Mouse (Mus musculus) heart, embryonic 12.5 days (tissue): ENCODE results near the gene Gpx6. TPM values are rescaled to one million over a fixed set of nuclear protein-coding genes. Genes with fewer than 3 reads are reported as not detected.

ENCODE experiments used
- ATAC-seq: fragments of 200-750 bp; cut with Nextera tagmentation; 2 replicates; pipeline ENCODE4 v1.8.0; 2017; ENCODE audit warnings: moderate TSS enrichment, moderate library complexity; ENCODE audit not compliant: insufficient number of reproducible peaks, low FRiP score
- H3K27ac ChIP-seq: fragments of 300-500 bp; sonication (generic); 2 replicates; pipeline ENCODE4 v1.5.1; 2016; ENCODE audit warnings: mild to moderate bottlenecking, moderate library complexity; ENCODE audit not compliant: poor library complexity, severe bottlenecking
- H3K27me3 ChIP-seq: fragments of 300-500 bp; sonication (generic); replicated peaks from 2 replicates; pipeline ENCODE4 v1.6.1; 2016; ENCODE audit warnings: mild to moderate bottlenecking, moderate library complexity
- H3K36me3 ChIP-seq: fragments of 300-500 bp; sonication (generic); 2 replicates; pipeline ENCODE4 v1.6.1; 2016; ENCODE audit warnings: mild to moderate bottlenecking, moderate library complexity
- H3K4me1 ChIP-seq: fragments of 300-500 bp; sonication (generic); replicated peaks from 2 replicates; pipeline ENCODE4 v1.6.1; 2016; ENCODE audit warnings: mild to moderate bottlenecking
- H3K4me2 ChIP-seq: fragments of 300-500 bp; sonication (generic); 2 replicates; pipeline ENCODE4 v1.6.1; 2016; ENCODE audit warnings: mild to moderate bottlenecking, moderate library complexity
- H3K4me3 ChIP-seq: fragments of 300-500 bp; sonication (generic); 2 replicates; pipeline ENCODE4 v1.5.1; 2016; ENCODE audit warnings: mild to moderate bottlenecking
- H3K9ac ChIP-seq: fragments of 300-500 bp; sonication (generic); 2 replicates; pipeline ENCODE4 v1.6.1; 2016; ENCODE audit warnings: mild to moderate bottlenecking, moderate library complexity
- H3K9me3 ChIP-seq: fragments of 300-500 bp; sonication (generic); replicated peaks from 2 replicates; pipeline ENCODE4 v1.6.1; 2016; ENCODE audit warnings: mild to moderate bottlenecking, moderate library complexity
- WGBS: fragments of 180-500 bp; shearing (Covaris S2); methylation state at CpG from one replicate; pipeline ENCODE4 v1.1.7; 2016; 5-methylcytosine and 5-hydroxymethylcytosine counted together
- polyA plus RNA-seq: library from polyadenylated mRNA; unstranded; fragments of >200 nt; fragmentation: Nextera tagmentation; extraction: Ambion mirVana; gene quantifications from 2 replicates; pipeline ENCODE4 v1.2.1, GENCODE M21; 2016

Gpx6 gene
- polyA plus RNA-seq, 1 experiment from 2014 or later = not detected

DNA sequence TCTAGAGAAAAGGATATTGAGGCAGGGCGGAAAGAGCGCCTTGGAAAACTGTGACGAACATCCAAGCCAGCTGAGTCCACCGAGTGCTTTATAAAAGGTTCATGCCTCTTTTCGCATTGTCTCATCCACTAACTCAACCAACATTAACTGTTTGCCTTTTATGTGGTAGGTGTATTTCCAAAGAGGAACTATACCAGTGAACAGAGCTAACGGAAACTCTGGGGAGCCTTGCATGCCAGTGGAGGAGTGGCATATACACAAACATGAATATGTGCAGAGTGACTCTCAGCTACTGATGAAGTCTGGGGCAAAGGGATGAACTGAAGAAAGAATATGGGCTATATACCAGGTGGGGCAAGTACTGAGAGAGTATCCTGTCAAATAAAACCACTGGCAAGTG, 11.5 kb downstream of the Gpx6 start:
- Histone ChIP-seq H3K4me2 (peak overlapping the region; percentile 49), H3K36me3 (no peaks in the 10 kb centered on the region), H3K27me3 (no peaks in the 10 kb centered on the region), H3K27ac (no peak overlapping the region), H3K4me1 (peaks cover 3% of the 10 kb centered on the region; the same call in 1 of the 2 replicates), H3K4me3 (peak overlapping the region; percentile 32; the same call in 1 of the 2 replicates), H3K9ac (no peak overlapping the region), H3K9me3 (no peaks in the 10 kb centered on the region)
- no peak for ATAC-seq
- WGBS = 60% methylated on average over 6 of the region's 6 CpGs

DNA sequence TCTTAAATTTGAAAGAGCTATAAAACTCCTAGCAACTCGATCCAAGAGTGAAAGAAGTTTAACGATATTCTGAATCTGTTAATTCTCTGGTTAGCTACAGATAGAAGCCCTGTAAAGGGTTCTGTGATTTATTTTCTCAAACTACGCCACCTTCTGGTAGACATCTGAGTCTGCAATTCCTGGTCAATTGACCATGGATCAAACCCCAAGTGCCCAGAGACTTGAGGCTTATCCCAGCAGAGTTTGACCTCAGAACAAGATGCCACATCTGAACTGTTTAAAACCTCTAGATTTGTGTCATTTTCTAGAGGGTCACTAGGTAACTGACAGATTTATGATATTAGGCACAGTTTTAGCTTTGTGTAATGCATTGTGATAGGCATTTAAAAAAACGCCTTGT, 14.3 kb downstream of the Gpx6 start:
- Histone ChIP-seq H3K27ac (no peak overlapping the region), H3K4me3 (peak overlapping the region; percentile 65), H3K4me2 (peak overlapping the region; percentile 71), H3K4me1 (peaks cover 3% of the 10 kb centered on the region; the same call in 1 of the 2 replicates), H3K9ac (no peak overlapping the region), H3K9me3 (no peaks in the 10 kb centered on the region), H3K27me3 (no peaks in the 10 kb centered on the region), H3K36me3 (no peaks in the 10 kb centered on the region)
- 5% methylated on average over 4 of the region's 4 CpGs for WGBS
- no peak for ATAC-seq

DNA sequence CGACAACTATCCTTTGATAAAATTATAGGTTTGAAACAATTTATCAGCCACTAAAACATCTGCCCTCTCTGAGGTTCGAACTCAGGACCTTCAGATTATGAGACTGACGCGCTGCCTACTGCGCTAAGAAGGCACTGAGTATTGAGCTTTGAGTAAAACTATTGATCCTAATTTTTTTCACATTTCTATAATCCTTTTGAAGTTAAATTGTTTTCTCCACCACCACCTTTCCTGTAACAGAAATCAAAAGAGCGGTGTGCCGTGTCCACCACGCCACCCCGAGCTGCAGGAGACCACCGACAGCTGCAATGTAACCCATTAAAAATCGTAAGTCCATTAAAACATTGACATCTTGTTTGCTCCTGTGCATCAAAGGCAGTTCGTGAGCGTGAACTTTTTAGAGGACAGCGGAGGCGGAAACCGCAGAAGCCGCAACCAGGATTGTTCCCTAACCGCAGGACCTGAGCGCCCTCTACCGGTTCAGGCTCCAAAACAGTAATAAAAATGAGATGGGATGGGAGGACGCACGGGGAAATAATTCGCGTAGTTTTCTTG, 14.8 kb downstream of the Gpx6 start:
- H3K9ac ChIP-seq = peak overlapping the region; percentile 69
- ATAC-seq = peak; percentile 59; the same call in 1 of the 2 replicates
- no peak overlapping the region for H3K27ac ChIP-seq

DNA sequence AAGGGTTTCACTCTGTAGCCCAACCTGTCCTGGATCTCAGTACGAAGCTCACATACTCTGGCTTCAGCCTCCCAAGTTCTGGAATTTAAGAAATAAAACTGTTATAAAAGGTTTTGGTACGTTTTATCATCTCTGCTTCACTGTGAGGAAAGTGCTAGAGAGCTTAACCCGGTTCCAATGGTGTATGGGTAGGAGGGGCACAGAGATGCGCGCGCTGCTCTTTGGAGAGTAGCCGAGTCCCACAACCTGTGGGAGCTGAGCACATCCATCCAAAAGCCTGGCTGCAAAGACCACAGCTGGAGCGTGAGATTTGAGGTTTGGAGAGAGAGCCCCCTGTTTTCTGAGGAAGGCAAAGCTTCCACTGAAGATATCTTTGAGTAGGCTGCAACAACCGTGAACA, 15.5 kb downstream of the Gpx6 start:
- Histone ChIP-seq H3K4me3 (peak overlapping the region; percentile 65), H3K27me3 (no peaks in the 10 kb centered on the region), H3K9ac (peak overlapping the region; percentile 69; the same call in 1 of the 2 replicates), H3K36me3 (no peaks in the 10 kb centered on the region), H3K4me1 (no peaks in the 10 kb centered on the region; the same call in 1 of the 2 replicates), H3K4me2 (peak overlapping the region; percentile 71), H3K9me3 (no peaks in the 10 kb centered on the region), H3K27ac (no peak overlapping the region)
- no peak for ATAC-seq
- under 1% methylated on average over 9 of the region's 9 CpGs for WGBS

More for the DNA sequence above, 14.8 kb downstream of the Gpx6 start:
- Histone ChIP-seq H3K4me1 (peaks cover 3% of the 10 kb centered on the region; the same call in 1 of the 2 replicates), H3K4me2 (peak overlapping the region; percentile 71), H3K27me3 (no peaks in the 10 kb centered on the region), H3K36me3 (no peaks in the 10 kb centered on the region), H3K4me3 (peak overlapping the region; percentile 65), H3K9me3 (no peaks in the 10 kb centered on the region)
- WGBS = under 1% methylated on average over 24 of the region's 24 CpGs

DNA sequence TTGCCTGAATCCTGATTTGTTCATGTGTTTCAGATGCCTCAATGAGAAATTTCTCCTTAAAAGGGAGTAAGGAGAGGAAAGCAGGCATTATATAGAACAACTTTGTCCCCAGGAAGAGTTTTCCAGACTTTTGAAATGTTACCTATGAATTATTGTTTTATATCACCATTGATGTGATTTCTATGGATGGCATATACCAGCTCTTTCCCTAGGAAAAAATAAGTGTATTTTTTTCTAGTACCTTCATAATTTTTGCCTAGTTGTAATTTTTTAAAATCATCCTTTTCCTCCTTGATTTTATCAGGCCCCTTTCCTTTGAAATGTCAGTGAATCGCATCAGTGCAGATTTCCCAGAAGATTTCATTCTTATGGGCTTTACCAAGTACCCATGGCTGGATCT, 34.7 kb downstream of the Gpx6 start, which contains the start of gene Olfr1367:
Gene Olfr1367 (plus strand): TSS at position 301 of the 400 bp plus-strand sequence.
- ATAC-seq = no peak
- Histone ChIP-seq H3K36me3 (no peaks in the 10 kb centered on the region), H3K27me3 (no peaks in the 10 kb centered on the region), H3K4me2 (no peak within 1 kb of the TSS), H3K4me1 (no peaks in the 10 kb centered on the region), H3K9me3 (no peaks in the 10 kb centered on the region), H3K27ac (no peak within 1 kb of the TSS), H3K9ac (no peak within 1 kb of the TSS), H3K4me3 (no peak within 1 kb of the TSS)
- 79% methylated on average over 1 of the region's 1 CpGs for WGBS

DNA sequence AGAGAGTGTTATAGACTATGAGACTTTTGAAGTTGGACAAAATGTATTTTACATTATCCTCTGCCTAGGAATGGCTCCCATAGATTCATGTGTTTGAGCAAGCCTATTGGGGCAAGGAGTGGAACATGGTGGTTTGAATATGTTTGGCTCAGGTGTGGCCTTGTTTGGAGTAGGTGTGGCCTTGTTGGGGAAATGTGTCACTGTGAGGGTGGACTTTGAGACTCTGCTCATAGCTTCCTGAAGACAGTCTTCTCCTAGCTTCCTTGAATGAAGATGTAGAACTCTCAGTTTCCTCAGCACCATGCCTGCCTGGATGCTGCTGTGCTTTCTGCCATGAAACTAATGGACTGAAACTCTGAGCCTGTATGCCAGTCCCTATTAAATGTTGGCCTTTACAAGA, 38.7 kb downstream of the Gpx6 start:
- Histone ChIP-seq H3K4me1 (no peaks in the 10 kb centered on the region; the same call in 1 of the 2 replicates), H3K27me3 (no peaks in the 10 kb centered on the region), H3K4me3 (no peak overlapping the region), H3K9me3 (no peaks in the 10 kb centered on the region), H3K27ac (no peak overlapping the region), H3K9ac (no peak overlapping the region), H3K36me3 (no peaks in the 10 kb centered on the region), H3K4me2 (no peak overlapping the region)
- ATAC-seq = no peak

GRCm38 (mm10) chr13:21362621-21363248, 50.8 kb downstream of the Gpx6 start, which contains the start of gene Zscan12:
Zscan12 (plus strand) TSS chr13:21362820.
- Histone ChIP-seq H3K9ac (peak within 1 kb of the TSS; percentile 81), H3K4me3 (peak within 1 kb of the TSS; percentile 64), H3K4me2 (peak within 1 kb of the TSS; percentile 69), H3K27me3 (no peaks in the 10 kb centered on the region; the same call in 1 of the 2 replicates), H3K9me3 (no peaks in the 10 kb centered on the region), H3K27ac (peak within 1 kb of the TSS; percentile 72), H3K4me1 (peaks cover 17% of the 10 kb centered on the region), H3K36me3 (peaks cover 15% of the 10 kb centered on the region)
- under 1% methylated on average over 29 of the region's 29 CpGs for WGBS
- ATAC-seq = peak; percentile 96

DNA sequence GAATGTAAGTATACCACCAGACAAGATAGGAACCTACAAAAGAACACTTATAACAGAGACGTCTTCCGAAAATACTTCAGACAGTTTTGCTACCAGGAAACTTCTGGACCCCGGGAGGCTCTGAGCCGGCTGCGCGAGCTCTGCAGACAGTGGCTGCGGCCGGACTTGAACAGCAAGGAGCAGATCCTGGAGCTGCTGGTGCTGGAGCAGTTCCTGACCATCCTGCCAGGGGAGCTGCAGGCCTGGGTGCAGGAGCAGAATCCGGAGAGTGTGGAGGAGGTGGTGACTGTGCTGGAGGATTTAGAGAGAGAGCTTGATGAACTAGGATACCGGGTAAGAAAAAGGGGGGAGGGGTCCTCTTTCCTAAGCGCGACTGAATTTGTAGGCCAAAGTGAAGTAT, 51.8 kb downstream of the Gpx6 start:
- H3K4me1 ChIP-seq = peaks cover 20% of the 10 kb centered on the region
- H3K4me3 ChIP-seq = peak overlapping the region; percentile 64
- 0 out of 2 replicates have a peak, but pooled peaks have one; percentile 49 for ATAC-seq
- peak overlapping the region; percentile 69 for H3K4me2 ChIP-seq
- H3K27me3 ChIP-seq = no peaks in the 10 kb centered on the region; the same call in 1 of the 2 replicates
- WGBS = 49% methylated on average over 12 of the region's 12 CpGs
- peaks cover 20% of the 10 kb centered on the region for H3K36me3 ChIP-seq
- no peak overlapping the region for H3K9ac ChIP-seq
- no peaks in the 10 kb centered on the region for H3K9me3 ChIP-seq
- no peak overlapping the region for H3K27ac ChIP-seq

GRCm38 (mm10) chr13:21366635-21367034, 54.7 kb downstream of the Gpx6 start:
- WGBS = 51% methylated on average over 6 of the region's 6 CpGs
- H3K27ac ChIP-seq = no peak overlapping the region
- no peak for ATAC-seq

More at GRCm38 (mm10) chr13:21366635-21367034, 54.7 kb downstream of the Gpx6 start:
- peaks cover 47% of the 10 kb centered on the region for H3K36me3 ChIP-seq
- no peaks in the 10 kb centered on the region for H3K9me3 ChIP-seq
- 0 out of 2 replicates have a peak overlapping the region, but pooled peaks have one; percentile 36 for H3K9ac ChIP-seq
- H3K4me3 ChIP-seq = no peak overlapping the region
- peaks cover 20% of the 10 kb centered on the region for H3K4me1 ChIP-seq
- H3K27me3 ChIP-seq = no peaks in the 10 kb centered on the region
- no peak overlapping the region for H3K4me2 ChIP-seq
